Mouse (Mus musculus) forebrain, embryonic 11.5 days (tissue): ENCODE data around the gene Ephb4. TPM values are rescaled to one million over a fixed set of nuclear protein-coding genes. Genes with fewer than 3 reads are reported as not detected.
A peak's percentile ranks its signal among the peaks of the same experiment; 100 is the strongest.

Experiments used
- ATAC-seq: fragments of 200-750 bp; cut with Nextera tagmentation; replicated peaks from 2 replicates; pipeline ENCODE4 v1.8.0; 2017; ENCODE audit warnings: moderate TSS enrichment; ENCODE audit not compliant: low FRiP score
- DNase-seq: peaks from one replicate; pipeline ENCODE4 v3.0.0-alpha.2; 2017; ENCODE audit warnings: low spot score
- H3K27ac ChIP-seq: fragments of 300-500 bp; sonication (generic); 2 replicates; pipeline ENCODE4 v1.5.1; 2014; ENCODE audit warnings: low read depth, low read length
- H3K27me3 ChIP-seq: fragments of 300-500 bp; sonication (generic); 2 replicates; pipeline ENCODE4 v1.6.1; 2014; ENCODE audit warnings: mild to moderate bottlenecking, low read length, mixed read lengths; ENCODE audit not compliant: control insufficient read depth, insufficient read depth
- H3K36me3 ChIP-seq: fragments of 300-500 bp; sonication (generic); 2 replicates; pipeline ENCODE4 v1.6.1; 2014; ENCODE audit warnings: mild to moderate bottlenecking, low read length, moderate library complexity, mixed read lengths; ENCODE audit not compliant: control insufficient read depth, insufficient read depth
- H3K4me1 ChIP-seq: fragments of 300-500 bp; sonication (generic); replicated peaks from 2 replicates; pipeline ENCODE4 v1.6.1; 2014; ENCODE audit warnings: low read length, mixed read lengths; ENCODE audit not compliant: control insufficient read depth, insufficient read depth
- H3K4me2 ChIP-seq: fragments of 300-500 bp; sonication (generic); 2 replicates; pipeline ENCODE4 v1.6.1; 2014; ENCODE audit warnings: low read depth, mild to moderate bottlenecking, low read length, moderate library complexity, mixed read lengths; ENCODE audit not compliant: severe bottlenecking
- H3K4me3 ChIP-seq: fragments of 300-500 bp; sonication (generic); 2 replicates; pipeline ENCODE4 v1.5.1; 2014; ENCODE audit warnings: low read depth, low read length
- H3K9ac ChIP-seq: fragments of 300-500 bp; sonication (generic); 2 replicates; pipeline ENCODE4 v1.6.1; 2014; ENCODE audit warnings: low read length
- H3K9me3 ChIP-seq: fragments of 300-500 bp; sonication (generic); 2 replicates; pipeline ENCODE4 v1.6.1; 2016; ENCODE audit warnings: low read length, mixed read lengths; ENCODE audit not compliant: control insufficient read depth
- WGBS: fragments of 180-500 bp; shearing (Covaris S2); extraction: QIAGEN DNeasy Blood & Tissue Kit; methylation state at CpG from one replicate; pipeline ENCODE4 v1.1.7; 2014; 5-methylcytosine and 5-hydroxymethylcytosine counted together
- polyA plus RNA-seq: library from polyadenylated mRNA; unstranded; fragments of >200 nt; fragmentation: Nextera tagmentation; extraction: Ambion mirVana; gene quantifications from 2 replicates; pipeline ENCODE4 v1.2.1, GENCODE M21; 2014

Ephb4 gene
- polyA plus RNA-seq, 1 experiment from 2014 or later, result 34.6 TPM

- Histone ChIP-seq H3K4me3 (no peak overlapping the region), H3K9me3 (no peaks in the 10 kb centered on the region), H3K4me1 (peaks cover 11% of the 10 kb centered on the region), H3K27ac (no peak overlapping the region), H3K36me3 (no peaks in the 10 kb centered on the region), H3K9ac (no peak overlapping the region), H3K4me2 (no peak overlapping the region), H3K27me3 (no peaks in the 10 kb centered on the region)
- WGBS, result 76% methylated on average over 6 of the region's 6 CpGs
- DNase-seq (no peak), ATAC-seq (no peak)
Measured at GRCm38 (mm10) chr5:137340222-137340621, 9.7 kb upstream of the Ephb4 start.

GRCm38 (mm10) chr5:137342407-137343012 is 7.4 kb upstream of the Ephb4 start:
- DNase-seq (no peak), ATAC-seq (no peak)
- H3K4me3 ChIP-seq, result no peak overlapping the region
- peaks cover 11% of the 10 kb centered on the region for H3K4me1 ChIP-seq
- no peak overlapping the region for H3K4me2 ChIP-seq
- no peaks in the 10 kb centered on the region for H3K27me3 ChIP-seq
- WGBS, result 83% methylated on average over 7 of the region's 7 CpGs
- no peak overlapping the region for H3K27ac ChIP-seq
- no peaks in the 10 kb centered on the region for H3K9me3 ChIP-seq
- no peak overlapping the region for H3K9ac ChIP-seq
- H3K36me3 ChIP-seq, result no peaks in the 10 kb centered on the region

- Histone ChIP-seq H3K4me1 (peaks cover 17% of the 10 kb centered on the region), H3K4me3 (no peak overlapping the region), H3K4me2 (no peak overlapping the region), H3K9ac (no peak overlapping the region), H3K27ac (no peak overlapping the region), H3K9me3 (no peaks in the 10 kb centered on the region), H3K27me3 (no peaks in the 10 kb centered on the region), H3K36me3 (no peaks in the 10 kb centered on the region)
- DNase-seq, result no peak
- ATAC-seq, result no peak
- 96% methylated on average over 5 of the region's 5 CpGs for WGBS
Measured at GRCm38 (mm10) chr5:137343412-137343811, 6.5 kb upstream of the Ephb4 start.

- no peaks in the 10 kb centered on the region for H3K9me3 ChIP-seq
- DNase-seq (no peak), ATAC-seq (no peak)
- H3K4me2 ChIP-seq, result no peak overlapping the region
- peaks cover 22% of the 10 kb centered on the region for H3K4me1 ChIP-seq
- no peak overlapping the region for H3K9ac ChIP-seq
- H3K36me3 ChIP-seq, result no peaks in the 10 kb centered on the region
- no peak overlapping the region for H3K27ac ChIP-seq
- no peaks in the 10 kb centered on the region for H3K27me3 ChIP-seq
- H3K4me3 ChIP-seq, result no peak overlapping the region
Measured at GRCm38 (mm10) chr5:137343869-137344268, 6.0 kb upstream of the Ephb4 start.

GRCm38 (mm10) chr5:137345821-137346220 is 4.1 kb upstream of the Ephb4 start:
- Histone ChIP-seq H3K9ac (no peak overlapping the region), H3K36me3 (no peaks in the 10 kb centered on the region), H3K27me3 (no peaks in the 10 kb centered on the region), H3K4me1 (peaks cover 13% of the 10 kb centered on the region), H3K4me2 (no peak overlapping the region), H3K4me3 (no peak overlapping the region), H3K27ac (no peak overlapping the region), H3K9me3 (no peaks in the 10 kb centered on the region)
- WGBS, result 25% methylated on average over 9 of the region's 9 CpGs
- DNase-seq (no peak), ATAC-seq (no peak)

- 71% methylated on average over 1 of the region's 1 CpGs for WGBS
- Histone ChIP-seq H3K9me3 (no peaks in the 10 kb centered on the region), H3K4me2 (no peak overlapping the region), H3K36me3 (no peaks in the 10 kb centered on the region), H3K9ac (no peak overlapping the region), H3K27ac (no peak overlapping the region), H3K4me1 (peaks cover 13% of the 10 kb centered on the region), H3K27me3 (no peaks in the 10 kb centered on the region), H3K4me3 (no peak overlapping the region)
- ATAC-seq (no peak), DNase-seq (no peak)
Measured at GRCm38 (mm10) chr5:137346388-137346787, 3.5 kb upstream of the Ephb4 start.

- 88% methylated on average over 4 of the region's 4 CpGs for WGBS
- H3K27ac ChIP-seq, result no peak overlapping the region
- H3K4me1 ChIP-seq, result peaks cover 13% of the 10 kb centered on the region
- no peak for ATAC-seq
- H3K4me2 ChIP-seq, result no peak overlapping the region
- no peaks in the 10 kb centered on the region for H3K9me3 ChIP-seq
- no peaks in the 10 kb centered on the region for H3K36me3 ChIP-seq
- H3K4me3 ChIP-seq, result no peak overlapping the region
- H3K9ac ChIP-seq, result no peak overlapping the region
- no peaks in the 10 kb centered on the region for H3K27me3 ChIP-seq
- DNase-seq, result no peak
Measured at GRCm38 (mm10) chr5:137346983-137347382, 2.9 kb upstream of the Ephb4 start.

- no peaks in the 10 kb centered on the region for H3K9me3 ChIP-seq
- no peak overlapping the region for H3K27ac ChIP-seq
- no peaks in the 10 kb centered on the region for H3K27me3 ChIP-seq
- ATAC-seq, result no peak
- no peak for DNase-seq
- WGBS, result 18% methylated on average over 7 of the region's 7 CpGs
- no peaks in the 10 kb centered on the region for H3K36me3 ChIP-seq
- H3K4me3 ChIP-seq, result no peak overlapping the region
- peaks cover 22% of the 10 kb centered on the region for H3K4me1 ChIP-seq
- H3K9ac ChIP-seq, result no peak overlapping the region
- H3K4me2 ChIP-seq, result peak overlapping the region; percentile 90
Measured at GRCm38 (mm10) chr5:137347856-137348255, 2.1 kb upstream of the Ephb4 start.
